Mouse (Mus musculus) myocyte (in vitro differentiated cells): ENCODE data around the gene Cabp2.
"Not testable (repeated sequence)": the region's sequence is repeated elsewhere in the genome, so short reads cannot be mapped to it uniquely, and the experiment has no call there.

Source experiments
- CEBPB ChIP-seq: IDR thresholded peaks from 2 replicates; pipeline ENCODE4 v1.6.1; 2011; ENCODE audit warnings: mild to moderate bottlenecking, moderate library complexity; ENCODE audit not compliant: poor library complexity, insufficient read depth, severe bottlenecking
- E2F4 ChIP-seq: IDR thresholded peaks from one replicate; pipeline ENCODE4 v1.6.1; 2011; ENCODE audit warnings: mild to moderate bottlenecking, control low read depth, moderate library complexity; ENCODE audit not compliant: insufficient read depth
- MAX ChIP-seq: IDR thresholded peaks from one replicate; pipeline ENCODE4 v1.6.1; 2011; ENCODE audit warnings: low read depth, mild to moderate bottlenecking, control low read depth
- MYOD1 ChIP-seq, 3 experiments: IDR thresholded peaks; one replicate each; pipeline ENCODE4 v1.6.1; 2011; ENCODE audit warnings: control low read depth in 2 of 3, low read depth in 2 of 3, mild to moderate bottlenecking in 2 of 3, moderate library complexity in 1 of 3; ENCODE audit not compliant: insufficient read length in 2 of 3, control insufficient read depth in 1 of 3
- MYOG ChIP-seq, 3 experiments: IDR thresholded peaks; one replicate each; pipeline ENCODE4 v1.6.1; 2011; ENCODE audit warnings: control low read depth in 2 of 3, low read depth in 2 of 3, mild to moderate bottlenecking in 2 of 3; ENCODE audit not compliant: insufficient read length in 2 of 3, control insufficient read depth in 1 of 3, insufficient read depth in 1 of 3
- POLR2A ChIP-seq: IDR thresholded peaks from one replicate; pipeline ENCODE4 v1.6.1; 2011; ENCODE audit warnings: low read depth, mild to moderate bottlenecking, control low read depth, moderate library complexity; ENCODE audit not compliant: insufficient read length
- POLR2AphosphoS2 ChIP-seq: IDR thresholded peaks from one replicate; pipeline ENCODE4 v1.6.1; 2011; ENCODE audit warnings: low read depth, control low read depth; ENCODE audit not compliant: insufficient read length
- REST ChIP-seq: IDR thresholded peaks from one replicate; pipeline ENCODE4 v1.6.1; 2011; ENCODE audit warnings: mild to moderate bottlenecking, control low read depth, moderate library complexity; ENCODE audit not compliant: insufficient read depth, insufficient read length
- SRF ChIP-seq: IDR thresholded peaks from one replicate; pipeline ENCODE4 v1.6.1; 2011; ENCODE audit warnings: low read depth; ENCODE audit not compliant: control insufficient read depth, insufficient read length
- TCF12 ChIP-seq: IDR thresholded peaks from one replicate; pipeline ENCODE4 v1.6.1; 2011; ENCODE audit warnings: mild to moderate bottlenecking, control low read depth; ENCODE audit not compliant: poor library complexity, insufficient read depth, severe bottlenecking
- TCF3 ChIP-seq: IDR thresholded peaks from one replicate; pipeline ENCODE4 v1.6.1; 2011; ENCODE audit warnings: low read depth, control low read depth; ENCODE audit not compliant: insufficient read length
- USF1 ChIP-seq: IDR thresholded peaks from one replicate; pipeline ENCODE4 v1.6.1; 2011; ENCODE audit warnings: low read depth, mild to moderate bottlenecking, control low read depth, moderate library complexity

- TF ChIP-seq USF1; POLR2A; MYOD1 (IDR thresholded peaks at IDR 0.05; ENCODE audit: control insufficient read depth in 1 of 3, insufficient read length in 2 of 3, low read depth in 2 of 3); SRF; TCF12; REST; MAX; POLR2AphosphoS2; CEBPB; TCF3; E2F4; MYOG (IDR thresholded peaks at IDR 0.05; ENCODE audit: control insufficient read depth in 1 of 3, insufficient read depth in 1 of 3, insufficient read length in 2 of 3, low read depth in 2 of 3): not testable (repeated sequence)
Measured at GRCm38 (mm10) chr19:4135229-4135962, 54.0 kb downstream of the Cabp2 start.
